Mouse (Mus musculus) thymus, adult 2 months (tissue): ENCODE data around the gene Kcnc1.

ENCODE experiments used
- CTCF ChIP-seq: fragments of 200-500 bp; IDR thresholded peaks from 2 replicates; pipeline ENCODE4 v1.5.1; 2012; ENCODE audit warnings: mild to moderate bottlenecking, control low read depth, low read length, moderate library complexity, borderline replicate concordance; ENCODE audit not compliant: control insufficient read depth, poor library complexity, insufficient read depth; ENCODE audit errors: extremely low read depth
- POLR2A ChIP-seq: fragments of 200-500 bp; IDR thresholded peaks from 2 replicates; pipeline ENCODE4 v1.6.1; 2012; ENCODE audit warnings: mild to moderate bottlenecking, low read length, control low read depth, moderate library complexity; ENCODE audit not compliant: control insufficient read depth, poor library complexity, insufficient read depth; ENCODE audit errors: extremely low read depth

DNA sequence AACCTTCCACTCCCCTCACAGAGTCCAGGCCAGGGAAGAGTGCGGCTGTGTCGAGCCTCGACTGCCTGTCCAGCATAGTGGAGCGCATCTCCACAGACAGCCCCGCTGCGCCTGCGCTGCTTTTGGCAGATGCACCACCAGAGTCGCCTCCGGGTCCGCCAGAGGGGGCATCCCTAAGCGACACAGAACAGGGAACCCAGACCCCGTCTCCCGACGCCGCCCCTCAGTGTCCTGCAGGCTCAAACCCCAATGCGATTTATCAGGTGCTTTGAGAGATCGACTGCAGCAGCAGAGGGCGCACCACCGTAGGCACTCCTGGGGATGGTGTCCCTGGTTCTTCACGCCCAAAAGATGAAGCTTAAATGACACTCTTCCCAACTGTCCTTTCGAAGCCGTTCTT is 18.2 kb upstream of the Kcnc1 start:
- no peak for TF ChIP-seq POLR2A
- no peak for TF ChIP-seq CTCF
